Mouse (Mus musculus) gastrocnemius, postnatal 14 days (tissue): ENCODE results near the gene Dagla. TPM values are rescaled to one million over a fixed set of nuclear protein-coding genes. Genes with fewer than 3 reads are reported as not detected.

Experiments
- DNase-seq: peaks from one replicate; pipeline ENCODE4 v3.0.0; 2021; ENCODE audit warnings: mixed read lengths
- intact Hi-C: fragments of 180-260 bp; cut with DNase I; formaldehyde crosslinking; loops from one replicate; pipeline ENCODE4 v1.15.1; 2025; ENCODE audit warnings: low total_unique reads
- total RNA-seq, 2 experiments: library from RNA; stranded (reverse); gene quantifications; 2 replicates each; pipeline ENCODE4 v1.2.3; 2021

The Dagla gene
- total RNA-seq, 2 experiments from 2014 or later, result 6.3 to 7.3 TPM

GRCm38 (mm10) chr19:10258279-10259011, 46.2 kb downstream of the Dagla start:
- DNase-seq, result peak; percentile 82
- intact Hi-C loops, result loop anchor here (5.0 to 10.0 kb wide), 2 partner anchors 179 to 226 kb away; partner anchors contain the start of gene Ppp1r32

GRCm38 (mm10) chr19:10248128-10248527, 56.5 kb downstream of the Dagla start:
- DNase-seq, result no peak
- intact Hi-C loops, result no loop called here

- no peak for DNase-seq
- intact Hi-C loops, result no loop called here
Observed at GRCm38 (mm10) chr19:10247165-10247564, 57.5 kb downstream of the Dagla start.

- DNase-seq, result peak; percentile 43
- intact Hi-C loops, result no loop called here
Observed at GRCm38 (mm10) chr19:10244183-10244582, 60.5 kb downstream of the Dagla start.

- intact Hi-C loops, result no loop called here
- DNase-seq, result no peak
Observed at GRCm38 (mm10) chr19:10242916-10243315, 61.8 kb downstream of the Dagla start.

- intact Hi-C loops, result no loop called here
- DNase-seq, result peak; percentile 81
Observed at GRCm38 (mm10) chr19:10240654-10241305, 63.9 kb downstream of the Dagla start, which contains the start of gene Myrf. TSS of gene Myrf (minus strand) at chr19:10240748.

- no peak for DNase-seq
- intact Hi-C loops, result no loop called here
Observed at GRCm38 (mm10) chr19:10239975-10240653, 64.6 kb downstream of the Dagla start.

GRCm38 (mm10) chr19:10239419-10239818, 65.3 kb downstream of the Dagla start:
- intact Hi-C loops, result no loop called here
- DNase-seq, result no peak

GRCm38 (mm10) chr19:10238477-10238876, 66.2 kb downstream of the Dagla start:
- intact Hi-C loops, result no loop called here
- DNase-seq, result no peak

GRCm38 (mm10) chr19:10235784-10236565, 68.7 kb downstream of the Dagla start:
- intact Hi-C loops, result no loop called here
- no peak for DNase-seq

GRCm38 (mm10) chr19:10232327-10233017, 72.2 kb downstream of the Dagla start:
- intact Hi-C loops, result no loop called here
- no peak for DNase-seq

GRCm38 (mm10) chr19:10231871-10232270, 72.8 kb downstream of the Dagla start:
- no peak for DNase-seq
- intact Hi-C loops, result no loop called here

- no peak for DNase-seq
- intact Hi-C loops, result no loop called here
Observed at GRCm38 (mm10) chr19:10231016-10231415, 73.7 kb downstream of the Dagla start.

- DNase-seq, result no peak
- intact Hi-C loops, result no loop called here
Observed at GRCm38 (mm10) chr19:10225767-10226166, 78.9 kb downstream of the Dagla start.

GRCm38 (mm10) chr19:10224637-10225453, 79.8 kb downstream of the Dagla start:
- no peak for DNase-seq
- intact Hi-C loops, result no loop called here

GRCm38 (mm10) chr19:10223561-10223960, 81.1 kb downstream of the Dagla start:
- intact Hi-C loops, result no loop called here
- DNase-seq, result no peak

GRCm38 (mm10) chr19:10222656-10223055, 82.0 kb downstream of the Dagla start:
- no peak for DNase-seq
- intact Hi-C loops, result no loop called here

GRCm38 (mm10) chr19:10221585-10221984, 83.1 kb downstream of the Dagla start:
- intact Hi-C loops, result no loop called here
- no peak for DNase-seq
